Mouse (Mus musculus) forebrain, embryonic 13.5 days (tissue): ENCODE measurements at regions not wholly inside any gene's neighbourhood (a gene's known extent, or its start where the extent isn't known, plus 50 kb on each side); places are given as distances from the start of the nearest gene placed in this dataset.
A peak's percentile ranks its signal among the peaks of the same experiment; 100 is the strongest.

Source experiments
- ATAC-seq: fragments of 200-750 bp; cut with Nextera tagmentation; 2 replicates; pipeline ENCODE4 v1.8.0; 2017
- H3K27ac ChIP-seq: fragments of 300-500 bp; sonication (generic); 2 replicates; pipeline ENCODE4 v1.5.1; 2015; ENCODE audit warnings: inconsistent platforms, mild to moderate bottlenecking, moderate library complexity
- H3K27me3 ChIP-seq: fragments of 300-500 bp; sonication (generic); 2 replicates; pipeline ENCODE4 v1.6.1; 2015; ENCODE audit warnings: mild to moderate bottlenecking, inconsistent platforms
- H3K36me3 ChIP-seq: fragments of 300-500 bp; sonication (generic); 2 replicates; pipeline ENCODE4 v1.6.1; 2015; ENCODE audit warnings: mild to moderate bottlenecking, inconsistent platforms; ENCODE audit not compliant: poor library complexity, severe bottlenecking
- H3K4me1 ChIP-seq: fragments of 300-500 bp; sonication (generic); 2 replicates; pipeline ENCODE4 v1.6.1; 2015; ENCODE audit warnings: inconsistent platforms
- H3K4me2 ChIP-seq: fragments of 300-500 bp; sonication (generic); 2 replicates; pipeline ENCODE4 v1.6.1; 2015; ENCODE audit warnings: inconsistent platforms, mild to moderate bottlenecking, moderate library complexity
- H3K4me3 ChIP-seq: fragments of 300-500 bp; sonication (generic); 2 replicates; pipeline ENCODE4 v1.5.1; 2015; ENCODE audit warnings: mild to moderate bottlenecking, inconsistent platforms
- H3K9ac ChIP-seq: fragments of 300-500 bp; sonication (generic); 2 replicates; pipeline ENCODE4 v1.6.1; 2015; ENCODE audit warnings: mild to moderate bottlenecking, inconsistent platforms
- H3K9me3 ChIP-seq: fragments of 300-500 bp; sonication (generic); replicated peaks from 2 replicates; pipeline ENCODE4 v1.6.1; 2016; ENCODE audit warnings: inconsistent platforms
- WGBS: fragments of 180-500 bp; shearing (Covaris S2); methylation state at CpG from one replicate; pipeline ENCODE4 v1.1.7; 2015; 5-methylcytosine and 5-hydroxymethylcytosine counted together

DNA sequence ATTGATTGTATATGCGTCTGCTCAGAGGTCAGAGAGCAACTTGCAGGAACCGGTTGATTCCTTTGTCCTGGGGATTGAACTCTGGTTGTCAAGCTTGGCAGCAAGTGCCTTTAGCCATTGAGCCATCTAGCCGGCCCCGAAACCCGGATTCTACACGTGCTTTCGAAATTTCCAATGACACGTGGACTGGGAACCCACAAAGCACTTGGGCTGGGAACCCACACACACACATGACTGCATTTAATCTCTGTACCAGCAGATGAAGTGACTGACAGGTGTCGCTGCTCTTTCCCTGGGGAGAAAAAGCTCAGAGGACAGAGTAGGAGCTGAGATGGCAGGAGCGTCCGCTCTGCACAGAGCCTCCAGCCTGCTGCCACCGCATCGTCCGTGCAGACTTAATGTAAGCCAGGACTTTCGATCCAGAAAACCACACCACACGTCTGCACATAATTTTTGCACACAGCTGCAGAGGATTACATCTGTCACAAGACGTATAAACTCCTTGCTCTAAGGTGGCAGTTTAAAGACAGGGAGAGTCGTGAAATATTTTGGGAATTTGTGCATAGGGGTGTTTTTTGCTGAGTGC lies 129.4 kb upstream of the Zfp217 start:
- Histone ChIP-seq H3K9ac (no peak overlapping the region), H3K4me2 (no peak overlapping the region), H3K27me3 (no peaks in the 10 kb centered on the region), H3K4me1 (peaks cover under 1% of the 10 kb centered on the region; the same call in 1 of the 2 replicates), H3K9me3 (no peaks in the 10 kb centered on the region), H3K36me3 (no peaks in the 10 kb centered on the region), H3K27ac (no peak overlapping the region), H3K4me3 (no peak overlapping the region)
- ATAC-seq = no peak
- 88% methylated on average over 18 of the region's 18 CpGs for WGBS

GRCm38 (mm10) chr2:170275687-170276086 lies 127.8 kb upstream of the Zfp217 start:
- H3K4me1 ChIP-seq = no peaks in the 10 kb centered on the region
- H3K9ac ChIP-seq = no peak overlapping the region
- H3K4me2 ChIP-seq = no peak overlapping the region
- H3K4me3 ChIP-seq = no peak overlapping the region
- no peaks in the 10 kb centered on the region for H3K27me3 ChIP-seq
- ATAC-seq = no peak
- WGBS = 57% methylated on average over 4 of the region's 4 CpGs
- H3K9me3 ChIP-seq = no peaks in the 10 kb centered on the region
- H3K27ac ChIP-seq = no peak overlapping the region
- H3K36me3 ChIP-seq = no peaks in the 10 kb centered on the region

GRCm38 (mm10) chr2:170269926-170270577 lies 122.1 kb upstream of the Zfp217 start:
- WGBS = 87% methylated on average over 11 of the region's 11 CpGs
- no peak overlapping the region for H3K27ac ChIP-seq
- H3K4me2 ChIP-seq = no peak overlapping the region
- peaks cover 18% of the 10 kb centered on the region for H3K4me1 ChIP-seq
- no peaks in the 10 kb centered on the region for H3K36me3 ChIP-seq
- no peaks in the 10 kb centered on the region for H3K27me3 ChIP-seq
- no peak overlapping the region for H3K4me3 ChIP-seq
- H3K9ac ChIP-seq = no peak overlapping the region
- no peak for ATAC-seq
- H3K9me3 ChIP-seq = no peaks in the 10 kb centered on the region

DNA sequence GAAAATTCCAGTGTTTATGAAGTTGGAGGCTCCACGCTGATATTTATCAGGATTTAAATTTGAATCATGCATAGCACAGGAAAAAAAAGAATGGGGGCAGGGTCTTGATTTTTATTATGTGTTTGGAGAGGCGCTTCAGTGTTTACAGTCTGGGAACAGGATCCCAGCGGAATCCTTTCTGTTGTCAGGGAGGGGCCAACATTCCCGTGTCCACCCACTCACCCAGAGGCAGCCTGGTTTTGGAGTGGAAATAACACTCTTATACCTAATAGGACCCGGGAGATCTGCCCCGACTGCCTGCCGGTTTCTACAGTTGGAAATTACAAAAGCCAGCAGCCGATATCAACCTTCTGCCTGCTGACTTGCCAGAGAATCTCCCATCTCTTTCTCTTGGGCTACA lies 120.2 kb upstream of the Zfp217 start:
- WGBS = 45% methylated on average over 8 of the region's 8 CpGs
- Histone ChIP-seq H3K27ac (no peak overlapping the region), H3K9me3 (no peaks in the 10 kb centered on the region), H3K9ac (no peak overlapping the region), H3K4me1 (peaks cover 18% of the 10 kb centered on the region), H3K36me3 (no peaks in the 10 kb centered on the region), H3K27me3 (no peaks in the 10 kb centered on the region), H3K4me2 (no peak overlapping the region), H3K4me3 (no peak overlapping the region)
- no peak for ATAC-seq

- no peaks in the 10 kb centered on the region for H3K27me3 ChIP-seq
- no peaks in the 10 kb centered on the region for H3K9me3 ChIP-seq
- ATAC-seq = no peak
- H3K36me3 ChIP-seq = no peaks in the 10 kb centered on the region
- H3K4me2 ChIP-seq = peak overlapping the region; percentile 59
- H3K9ac ChIP-seq = 0 out of 2 replicates have a peak overlapping the region, but pooled peaks have one; percentile 48
- peaks cover 18% of the 10 kb centered on the region for H3K4me1 ChIP-seq
- 3% methylated on average over 12 of the region's 12 CpGs for WGBS
- H3K27ac ChIP-seq = no peak overlapping the region
- H3K4me3 ChIP-seq = peak overlapping the region; percentile 32
Observed at GRCm38 (mm10) chr2:170267152-170267551, 119.2 kb upstream of the Zfp217 start.

- H3K4me2 ChIP-seq = peak overlapping the region; percentile 59
Observed at GRCm38 (mm10) chr2:170266407-170267101, 118.7 kb upstream of the Zfp217 start.

DNA sequence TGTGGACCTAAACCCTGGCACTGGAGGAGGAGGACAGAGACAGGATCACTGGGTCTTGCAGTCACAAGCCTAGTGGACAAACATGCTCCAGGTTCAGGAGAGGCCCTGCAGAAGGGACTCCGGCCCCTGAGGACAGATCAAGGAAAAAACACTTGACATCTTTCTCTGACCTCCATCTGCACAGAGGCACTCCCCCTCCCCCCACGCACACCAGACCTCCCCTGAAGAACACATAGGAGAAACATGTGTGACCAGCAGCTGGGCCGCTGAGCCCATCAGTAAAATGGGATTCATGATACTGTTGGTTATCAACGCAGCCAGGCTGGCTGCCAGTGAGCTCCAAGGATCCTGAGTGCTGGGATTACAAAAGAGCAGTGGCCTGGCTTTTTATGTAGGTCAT lies 115.7 kb upstream of the Zfp217 start:
- ATAC-seq = no peak
- Histone ChIP-seq H3K27me3 (no peaks in the 10 kb centered on the region), H3K36me3 (no peaks in the 10 kb centered on the region), H3K4me2 (no peak overlapping the region), H3K27ac (no peak overlapping the region), H3K4me3 (no peak overlapping the region), H3K9ac (no peak overlapping the region), H3K9me3 (0 out of 2 replicates have a peak, but pooled peaks cover 5% of the 10 kb centered on the region), H3K4me1 (peaks cover 18% of the 10 kb centered on the region)
- 73% methylated on average over 4 of the region's 4 CpGs for WGBS

More at GRCm38 (mm10) chr2:170266407-170267101, 118.7 kb upstream of the Zfp217 start:
- no peak overlapping the region for H3K27ac ChIP-seq
- no peaks in the 10 kb centered on the region for H3K9me3 ChIP-seq
- no peaks in the 10 kb centered on the region for H3K36me3 ChIP-seq
- WGBS = 2% methylated on average over 16 of the region's 16 CpGs
- H3K9ac ChIP-seq = 0 out of 2 replicates have a peak overlapping the region, but pooled peaks have one; percentile 48
- H3K4me3 ChIP-seq = peak overlapping the region; percentile 32
- no peak for ATAC-seq
- H3K27me3 ChIP-seq = no peaks in the 10 kb centered on the region
- peaks cover 18% of the 10 kb centered on the region for H3K4me1 ChIP-seq

GRCm38 (mm10) chr2:170261191-170261590 lies 113.3 kb upstream of the Zfp217 start:
- Histone ChIP-seq H3K27ac (no peak overlapping the region), H3K27me3 (no peaks in the 10 kb centered on the region), H3K9me3 (0 out of 2 replicates have a peak, but pooled peaks cover 5% of the 10 kb centered on the region), H3K36me3 (no peaks in the 10 kb centered on the region), H3K9ac (no peak overlapping the region), H3K4me3 (no peak overlapping the region), H3K4me2 (no peak overlapping the region), H3K4me1 (no peaks in the 10 kb centered on the region)
- ATAC-seq = no peak
- WGBS = 83% methylated on average over 2 of the region's 2 CpGs

DNA sequence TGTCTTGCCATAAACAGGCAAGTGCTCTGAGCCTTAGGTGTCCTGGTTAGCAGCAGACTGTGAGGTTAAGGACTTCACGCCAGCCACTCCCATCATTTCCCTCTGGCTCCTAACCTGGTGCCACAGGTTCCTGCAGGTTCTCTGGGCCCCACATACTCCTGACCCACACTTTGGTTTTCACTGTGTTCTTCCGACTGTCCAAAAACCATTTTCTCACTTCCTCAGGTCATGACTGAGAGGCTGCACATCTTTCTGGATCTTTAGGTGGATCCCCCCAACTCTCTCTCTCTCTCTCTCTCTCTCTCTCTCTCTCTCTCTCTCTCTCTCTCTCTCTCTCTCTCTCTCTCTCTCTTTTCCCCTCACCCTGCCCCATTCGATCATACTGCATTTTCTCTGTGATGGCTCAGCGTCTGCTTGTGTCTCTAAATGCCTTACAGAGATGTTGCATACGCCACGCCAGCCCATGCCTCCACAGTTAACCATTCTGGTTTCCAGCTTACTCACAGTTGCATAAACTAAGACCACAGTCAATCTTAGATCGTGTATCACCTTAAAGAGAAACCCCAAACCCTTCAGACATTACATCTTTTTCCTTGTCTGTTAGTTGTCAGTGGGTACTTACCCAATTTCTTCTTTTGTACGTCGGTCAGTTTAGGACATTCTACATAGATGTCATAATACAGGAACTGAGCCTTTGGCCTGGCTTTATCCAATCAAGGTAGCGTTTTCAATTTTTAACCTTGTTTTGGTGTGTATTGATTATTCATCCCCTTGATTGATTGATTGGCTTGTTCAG lies 112.0 kb upstream of the Zfp217 start:
- H3K4me3 ChIP-seq = no peak overlapping the region
- H3K27ac ChIP-seq = no peak overlapping the region
- WGBS = 97% methylated on average over 10 of the region's 10 CpGs

DNA sequence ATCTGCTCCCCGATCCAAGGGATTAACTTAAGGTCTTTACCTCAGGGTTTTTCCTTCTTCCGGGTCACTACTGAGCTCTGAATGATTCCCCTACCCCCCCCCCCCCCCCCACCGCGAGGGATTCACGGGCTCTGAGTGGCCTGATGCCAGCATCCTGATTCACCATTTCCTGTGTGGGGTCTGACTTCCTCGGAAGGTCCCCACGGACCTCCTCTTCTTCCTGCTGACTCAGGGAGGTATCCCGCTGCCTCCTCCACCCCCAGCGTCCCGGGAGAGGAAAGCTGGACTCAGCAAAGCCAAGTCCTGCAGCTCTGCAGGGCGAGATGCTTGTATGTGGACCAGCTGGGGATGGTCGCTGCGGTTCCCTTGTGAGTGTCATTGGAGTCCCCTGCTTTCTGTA lies 110.5 kb upstream of the Zfp217 start:
- Histone ChIP-seq H3K4me3 (no peak overlapping the region), H3K27me3 (no peaks in the 10 kb centered on the region), H3K4me2 (no peak overlapping the region), H3K9me3 (0 out of 2 replicates have a peak, but pooled peaks cover 5% of the 10 kb centered on the region), H3K4me1 (no peaks in the 10 kb centered on the region), H3K27ac (no peak overlapping the region), H3K36me3 (no peaks in the 10 kb centered on the region), H3K9ac (no peak overlapping the region)
- ATAC-seq = no peak
- 74% methylated on average over 13 of the region's 13 CpGs for WGBS

More for the DNA sequence above, 112.0 kb upstream of the Zfp217 start:
- H3K9ac ChIP-seq = no peak overlapping the region
- ATAC-seq = no peak
- H3K9me3 ChIP-seq = 0 out of 2 replicates have a peak, but pooled peaks cover 5% of the 10 kb centered on the region
- H3K4me1 ChIP-seq = no peaks in the 10 kb centered on the region
- no peak overlapping the region for H3K4me2 ChIP-seq
- H3K27me3 ChIP-seq = no peaks in the 10 kb centered on the region
- no peaks in the 10 kb centered on the region for H3K36me3 ChIP-seq

- no peak overlapping the region for H3K4me3 ChIP-seq
- H3K27me3 ChIP-seq = no peaks in the 10 kb centered on the region
- H3K4me2 ChIP-seq = no peak overlapping the region
- 90% methylated on average over 5 of the region's 5 CpGs for WGBS
- H3K27ac ChIP-seq = no peak overlapping the region
- H3K4me1 ChIP-seq = no peaks in the 10 kb centered on the region
- no peak for ATAC-seq
- H3K36me3 ChIP-seq = no peaks in the 10 kb centered on the region
- H3K9ac ChIP-seq = no peak overlapping the region
- H3K9me3 ChIP-seq = 0 out of 2 replicates have a peak, but pooled peaks cover 5% of the 10 kb centered on the region
Observed at GRCm38 (mm10) chr2:170257671-170258235, 109.8 kb upstream of the Zfp217 start.
